Mouse (Mus musculus) olfactory bulb, adult 2 months (tissue): ENCODE measurements at regions not wholly inside any gene's neighbourhood (a gene's known extent, or its start where the extent isn't known, plus 50 kb on each side); places are given as distances from the start of the nearest gene placed in this dataset.

ENCODE experiments used
- CTCF ChIP-seq: fragments of 200-500 bp; IDR thresholded peaks from 2 replicates; pipeline ENCODE4 v1.5.1; 2012; ENCODE audit warnings: low read depth, mild to moderate bottlenecking, low read length, moderate library complexity; ENCODE audit not compliant: insufficient read depth
- POLR2A ChIP-seq: fragments of 200-500 bp; IDR thresholded peaks from 2 replicates; pipeline ENCODE4 v1.6.1; 2012; ENCODE audit warnings: mild to moderate bottlenecking, low read depth, low read length, moderate library complexity; ENCODE audit not compliant: insufficient read depth

DNA sequence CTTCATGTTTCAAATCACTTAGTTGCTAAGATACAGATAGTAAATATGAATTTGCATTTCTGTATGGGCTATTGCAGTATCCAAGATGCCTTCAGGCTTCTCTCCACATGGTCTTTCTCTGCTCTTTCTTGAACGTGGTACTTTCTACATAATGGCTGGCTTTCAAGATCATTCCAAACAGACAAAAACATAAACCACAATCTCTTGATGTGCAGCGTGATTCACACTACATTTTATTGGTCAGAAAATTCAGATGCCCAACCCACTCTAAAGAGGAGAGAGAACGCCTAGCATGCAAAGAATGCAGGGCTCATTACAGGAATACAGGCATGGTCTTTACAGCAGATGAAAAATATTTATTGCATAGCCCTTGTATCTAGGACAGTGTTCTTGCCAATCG is 235.2 kb downstream of the Papss1 start:
- TF ChIP-seq POLR2A = no peak
- TF ChIP-seq CTCF = no peak
